Mouse (Mus musculus): Measurements from ENCODE around the gene Smim4. TPM values are rescaled to one million over a fixed set of nuclear protein-coding genes. Genes with fewer than 3 reads are reported as not detected.

Smim4 gene
- total RNA-seq, 2 experiments from 2014 or later, result 91.3 to 200 TPM

Other genes starting within 250 kb of the Smim4 start
- gene Mustn1, start 249.8 kb downstream of the Smim4 start, total RNA-seq (2014; fragmentation: Nextera tagmentation), result 2.9 TPM in 1 of 2 replicates, not detected in the other
- 0.65 and 2.2 TPM in 2 replicates for gene Mustn1, start 249.8 kb downstream of the Smim4 start, total RNA-seq (2017)
- not detected in 2 replicates for gene Itih4, start 242.5 kb downstream of the Smim4 start, total RNA-seq (2014; fragmentation: Nextera tagmentation)
- not detected in 2 replicates for gene Itih4, start 242.5 kb downstream of the Smim4 start, total RNA-seq (2017)
- not detected in 2 replicates for gene Itih3, start 205.2 kb downstream of the Smim4 start, total RNA-seq (2014; fragmentation: Nextera tagmentation)
- gene Itih3, start 205.2 kb downstream of the Smim4 start, total RNA-seq (2017), result not detected in 2 replicates
- gene Itih1, start 185.7 kb downstream of the Smim4 start, total RNA-seq (2014; fragmentation: Nextera tagmentation), result not detected in 2 replicates
- not detected in 2 replicates for gene Itih1, start 185.7 kb downstream of the Smim4 start, total RNA-seq (2017)
- gene Nek4, start 177.6 kb downstream of the Smim4 start, total RNA-seq (2014; fragmentation: Nextera tagmentation), result 7.8 and 12.9 TPM in 2 replicates
- 11.5 and 16.3 TPM in 2 replicates for gene Nek4, start 177.6 kb downstream of the Smim4 start, total RNA-seq (2017)
- 28.8 and 35.9 TPM in 2 replicates for gene Glt8d1, start 127.6 kb downstream of the Smim4 start, total RNA-seq (2014; fragmentation: Nextera tagmentation)
- gene Glt8d1, start 127.6 kb downstream of the Smim4 start, total RNA-seq (2017), result 29.4 and 35.0 TPM in 2 replicates
- gene Spcs1, start 127.3 kb downstream of the Smim4 start, total RNA-seq (2014; fragmentation: Nextera tagmentation), result 241 and 274 TPM in 2 replicates
- gene Spcs1, start 127.3 kb downstream of the Smim4 start, total RNA-seq (2017), result 151 and 157 TPM in 2 replicates
- gene Pbrm1, start 109.8 kb downstream of the Smim4 start, total RNA-seq (2014; fragmentation: Nextera tagmentation), result 67.7 and 69.4 TPM in 2 replicates
- 60.3 and 65.7 TPM in 2 replicates for gene Pbrm1, start 109.8 kb downstream of the Smim4 start, total RNA-seq (2017)
- gene Gnl3, start 109.8 kb downstream of the Smim4 start, total RNA-seq (2014; fragmentation: Nextera tagmentation), result 299 and 362 TPM in 2 replicates
- 338 and 354 TPM in 2 replicates for gene Gnl3, start 109.8 kb downstream of the Smim4 start, total RNA-seq (2017)
- 107 and 116 TPM in 2 replicates for gene Nt5dc2, start 2.1 kb upstream of the Smim4 start, total RNA-seq (2014; fragmentation: Nextera tagmentation)
- 172 and 213 TPM in 2 replicates for gene Nt5dc2, start 2.1 kb upstream of the Smim4 start, total RNA-seq (2017)
- not detected in 2 replicates for gene Stab1, start 39.7 kb upstream of the Smim4 start, total RNA-seq (2014; fragmentation: Nextera tagmentation)
- 3.0 TPM in 1 of 2 replicates, not detected in the other for gene Stab1, start 39.7 kb upstream of the Smim4 start, total RNA-seq (2017)
- 4.1 TPM in 1 of 2 replicates, not detected in the other for gene Tnnc1, start 79.4 kb upstream of the Smim4 start, total RNA-seq (2014; fragmentation: Nextera tagmentation)
- gene Tnnc1, start 79.4 kb upstream of the Smim4 start, total RNA-seq (2017), result 0.82 TPM in 1 of 2 replicates, not detected in the other
- 137 and 211 TPM in 2 replicates for gene Nisch, start 88.0 kb upstream of the Smim4 start, total RNA-seq (2014; fragmentation: Nextera tagmentation)
- 86.1 and 111 TPM in 2 replicates for gene Nisch, start 88.0 kb upstream of the Smim4 start, total RNA-seq (2017)
- 0.21 TPM in 1 of 2 replicates, not detected in the other for gene Sema3g, start 88.9 kb upstream of the Smim4 start, total RNA-seq (2014; fragmentation: Nextera tagmentation)
- gene Sema3g, start 88.9 kb upstream of the Smim4 start, total RNA-seq (2017), result not detected in 2 replicates
- gene Phf7, start 122.4 kb upstream of the Smim4 start, total RNA-seq (2014; fragmentation: Nextera tagmentation), result 13.9 and 15.2 TPM in 2 replicates
- 14.8 and 17.4 TPM in 2 replicates for gene Phf7, start 122.4 kb upstream of the Smim4 start, total RNA-seq (2017)
- 29.9 and 40.9 TPM in 2 replicates for gene Bap1, start 122.5 kb upstream of the Smim4 start, total RNA-seq (2014; fragmentation: Nextera tagmentation)
- 47.9 and 54.8 TPM in 2 replicates for gene Bap1, start 122.5 kb upstream of the Smim4 start, total RNA-seq (2017)
- gene Dnah1, start 194.9 kb upstream of the Smim4 start, total RNA-seq (2014; fragmentation: Nextera tagmentation), result 0.02 and 0.32 TPM in 2 replicates
- 0.05 and 0.17 TPM in 2 replicates for gene Dnah1, start 194.9 kb upstream of the Smim4 start, total RNA-seq (2017)
- 35.9 and 42.7 TPM in 2 replicates for gene Capn7, start 207.7 kb upstream of the Smim4 start, total RNA-seq (2014; fragmentation: Nextera tagmentation)
- gene Capn7, start 207.7 kb upstream of the Smim4 start, total RNA-seq (2017), result 49.2 and 61.5 TPM in 2 replicates

Measured in granulocyte monocyte progenitor cell, adult 5-6 weeks (primary cell).